In the genomic region with DNA sequence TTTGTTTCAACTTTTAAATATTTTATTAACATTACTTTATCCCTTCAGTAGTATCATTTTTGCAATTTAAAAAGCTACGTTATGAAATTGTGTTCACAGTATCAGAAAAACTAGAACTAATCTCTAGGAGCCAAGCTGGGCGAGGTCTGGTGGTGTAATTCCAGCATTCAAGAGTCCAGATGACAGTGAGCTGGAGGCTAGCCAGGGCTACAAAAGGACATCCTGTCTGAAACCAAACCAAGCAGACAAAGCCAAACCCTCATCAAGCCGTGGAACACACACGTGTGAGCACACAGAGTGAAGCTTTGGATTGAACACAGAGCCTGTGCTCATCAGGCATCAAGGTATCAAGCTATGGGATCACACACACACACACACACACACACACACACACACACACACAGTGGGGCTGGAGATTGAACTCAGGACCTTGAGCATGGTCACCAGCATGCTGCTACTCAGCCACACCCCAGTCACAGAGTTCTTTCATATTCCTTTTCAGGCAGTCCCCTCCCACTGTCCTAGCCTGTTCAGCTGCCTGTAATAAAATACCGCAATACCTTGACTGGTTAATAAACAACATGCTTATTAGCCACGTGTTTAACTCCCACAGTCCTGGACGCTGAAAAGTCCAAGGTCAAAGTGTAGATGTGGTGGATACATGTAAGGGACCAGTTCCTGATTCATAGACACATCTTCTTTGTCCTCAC, we compare ENCODE assay signal across 8 mouse cellular contexts. TPM values are rescaled to one million over a fixed set of nuclear protein-coding genes. Genes with fewer than 3 reads are reported as not detected.
DNase-seq lines count a peak whose midpoint lies in the region; ATAC-seq lines count a peak whose summit lies in the region.

No protein-coding gene starts in this region.

- H3K36me3 ChIP-seq in intestine, embryonic 16.5 days (ENCODE audit: control insufficient read depth, insufficient read depth, low read length): no peaks in the 10 kb centered on the region

- peak overlapping the region; percentile 77 for H3K27ac ChIP-seq in intestine, embryonic 16.5 days (ENCODE audit: low read length)

- H3K4me3 ChIP-seq in intestine, embryonic 16.5 days (ENCODE audit: low read length): no peak overlapping the region

- no peak overlapping the region for H3K4me2 ChIP-seq in intestine, embryonic 16.5 days (ENCODE audit: low read depth, low read length)

- no peaks in the 10 kb centered on the region for H3K27me3 ChIP-seq in intestine, embryonic 16.5 days (replicated peaks; ENCODE audit: control insufficient read depth, insufficient read depth, low read length)

- ATAC-seq in intestine, embryonic 16.5 days: peak; percentile 97
- no peak for ATAC-seq in frontal cortex, adult (ENCODE audit: low TSS enrichment)
- no peak for ATAC-seq in CD4-positive, CD25-positive, alpha-beta regulatory T cell, adult 4 months

- peaks cover 3% of the 10 kb centered on the region; the same call in 1 of the 2 replicates for H3K4me1 ChIP-seq in intestine, embryonic 16.5 days (ENCODE audit: control insufficient read depth, insufficient read depth, low read length)

- DNase-seq in cerebellum, adult 9-10 months: peak; percentile 31
- no peak for DNase-seq in cerebellum, adult 11 months
- DNase-seq in cerebellum, postnatal 14 days: peak; percentile 82 to 92
- DNase-seq in lung, postnatal 10 days: peak; percentile 70
- DNase-seq in thymus, postnatal 0 days (ENCODE audit: low spot score): no peak

- 52% methylated on average over 7 of the region's 7 CpGs for WGBS in intestine, embryonic 16.5 days

- no peak overlapping the region for H3K9ac ChIP-seq in intestine, embryonic 16.5 days (ENCODE audit: low read depth, low read length)

- no peaks in the 10 kb centered on the region; the same call in 1 of the 2 replicates for H3K9me3 ChIP-seq in intestine, embryonic 16.5 days (ENCODE audit: control insufficient read depth, low read length)

RNA-seq across cellular contexts. Expression of gene Slc30a5, which starts 9.9 kb away (rescaled TPM):
- 59.1 and 70.4 TPM in 2 replicates for polyA plus RNA-seq in intestine, embryonic 16.5 days (2015; fragmentation: Nextera tagmentation; extraction: Ambion mirVana)
- 43.2 and 45.8 TPM in 2 replicates for polyA plus RNA-seq in thymus, postnatal 0 days (2015; fragmentation: Nextera tagmentation; extraction: Ambion mirVana)
- 10 to 100 TPM; 11.8 to 17.7 TPM for polyA plus RNA-seq in CD4-positive, CD25-positive, alpha-beta regulatory T cell, adult 4 months (2017; shearing (Covaris generic))

RNA-seq across cellular contexts. Expression of gene Ccnb1, which starts 56.8 kb away (rescaled TPM):
- polyA plus RNA-seq in intestine, embryonic 16.5 days (2015; fragmentation: Nextera tagmentation; extraction: Ambion mirVana): 169 and 199 TPM in 2 replicates
- 223 and 233 TPM in 2 replicates for polyA plus RNA-seq in thymus, postnatal 0 days (2015; fragmentation: Nextera tagmentation; extraction: Ambion mirVana)
- polyA plus RNA-seq in CD4-positive, CD25-positive, alpha-beta regulatory T cell, adult 4 months (2017; shearing (Covaris generic)): 10 to 100 TPM in 1 of 2 experiments, 1 to 10 TPM in 1; 9.1 to 22.6 TPM

Comparison
In these comparisons a context has a peak if more than half of its experiments do, and no peak if none do; other contexts are left out.
1. DNase-seq: peak in cerebellum, adult 9-10 months (single experiment), cerebellum, postnatal 14 days (2 of 2) and lung, postnatal 10 days (single experiment); none in cerebellum, adult 11 months (single experiment) and thymus, postnatal 0 days (single experiment).